Mouse (Mus musculus): Measurements from ENCODE around the gene Slc15a2. TPM values are rescaled to one million over a fixed set of nuclear protein-coding genes. Genes with fewer than 3 reads are reported as not detected.

Slc15a2 gene
- polyA plus RNA-seq, 1 experiment = 0.86 TPM

DNA sequence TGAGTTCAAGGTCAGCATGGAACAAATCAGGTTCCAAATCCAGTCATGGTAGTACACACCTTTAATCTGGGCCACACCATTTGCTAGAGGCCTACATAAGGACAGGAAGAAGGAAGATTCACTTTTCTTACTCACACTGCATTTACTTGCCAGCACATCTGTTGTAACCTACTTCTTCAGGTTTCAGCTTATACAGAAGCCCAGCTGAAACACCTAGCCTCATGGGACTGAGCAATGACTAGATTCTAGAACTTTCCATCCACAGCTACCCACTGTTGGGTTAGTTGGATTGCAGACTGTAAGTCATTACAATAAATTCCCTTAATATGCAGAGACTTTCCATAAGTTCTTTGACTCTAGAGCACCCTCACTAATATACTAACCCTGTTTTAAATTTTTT lies 52.2 kb downstream of the Slc15a2 start:
- Histone ChIP-seq H3K4me3 (ENCODE audit: insufficient read depth, low read length) (no peak overlapping the region), H3K27ac (ENCODE audit: insufficient read depth, low read length) (no peak overlapping the region), H3K4me1 (ENCODE audit: control insufficient read depth, insufficient read depth, low read length) (no peaks in the 10 kb centered on the region)
- TF ChIP-seq POLR2A (IDR thresholded peaks at IDR 0.05; ENCODE audit: low read depth, low read length) = no peak
- TF ChIP-seq CTCF (IDR thresholded peaks at IDR 0.05; ENCODE audit: borderline replicate concordance, insufficient read depth, low read length) = no peak

DNA sequence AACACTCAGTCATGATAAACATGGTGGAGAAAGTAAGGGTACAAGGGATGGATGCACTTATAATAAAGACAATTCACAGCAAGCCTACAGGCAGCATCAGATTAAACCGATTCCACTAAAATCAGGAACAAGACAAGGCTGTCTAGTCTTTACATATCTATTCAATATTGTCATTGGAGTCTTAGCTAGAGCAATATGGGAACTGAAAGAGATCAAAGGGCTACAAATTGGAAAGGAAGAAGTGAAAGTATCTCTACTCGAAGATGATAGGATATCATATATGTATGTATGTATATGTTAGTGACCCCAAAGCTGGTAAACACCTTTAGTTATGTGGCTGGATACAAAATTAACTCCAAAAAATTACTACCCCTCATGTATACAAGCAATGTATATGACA lies 55.8 kb downstream of the Slc15a2 start:
- Histone ChIP-seq H3K4me1 (ENCODE audit: control insufficient read depth, insufficient read depth, low read length) (no peaks in the 10 kb centered on the region), H3K4me3 (ENCODE audit: insufficient read depth, low read length) (no peak overlapping the region), H3K27ac (ENCODE audit: insufficient read depth, low read length) (no peak overlapping the region)
- no peak for TF ChIP-seq CTCF (IDR thresholded peaks at IDR 0.05; ENCODE audit: borderline replicate concordance, insufficient read depth, low read length)
- TF ChIP-seq POLR2A (IDR thresholded peaks at IDR 0.05; ENCODE audit: low read depth, low read length) = no peak

DNA sequence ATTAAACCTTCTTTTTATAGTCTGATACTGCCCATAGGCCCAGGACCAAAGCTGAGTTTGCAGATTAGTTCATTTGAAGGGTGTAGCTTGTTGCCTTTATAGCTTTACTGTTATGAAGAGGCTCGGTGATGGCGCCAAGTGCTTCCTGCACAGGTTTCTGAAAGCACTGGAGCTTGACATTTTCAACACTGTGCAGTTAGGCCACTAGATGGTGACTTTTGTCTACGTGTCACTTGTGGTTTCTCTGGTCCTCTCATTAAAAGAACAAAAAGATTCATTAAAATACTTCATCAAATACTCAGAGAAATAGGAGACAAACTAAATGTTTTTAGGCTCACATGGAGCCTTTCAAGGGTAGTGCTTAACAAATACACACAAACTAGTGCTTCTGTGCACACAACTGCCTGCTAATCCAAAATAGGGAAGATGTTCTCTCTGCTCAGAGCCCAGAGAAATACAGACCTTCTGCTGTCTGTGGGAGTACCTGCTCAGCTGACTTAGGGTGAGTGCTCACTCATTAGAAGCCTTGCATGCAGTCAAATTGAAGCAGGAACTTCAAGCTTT lies 60.8 kb downstream of the Slc15a2 start:
- Histone ChIP-seq H3K27ac (ENCODE audit: insufficient read depth, low read length) (no peak overlapping the region), H3K4me3 (ENCODE audit: insufficient read depth, low read length) (no peak overlapping the region), H3K4me1 (ENCODE audit: control insufficient read depth, insufficient read depth, low read length) (no peaks in the 10 kb centered on the region)
- TF ChIP-seq POLR2A (IDR thresholded peaks at IDR 0.05; ENCODE audit: low read depth, low read length) = no peak
- no peak for TF ChIP-seq CTCF (IDR thresholded peaks at IDR 0.05; ENCODE audit: borderline replicate concordance, insufficient read depth, low read length)

DNA sequence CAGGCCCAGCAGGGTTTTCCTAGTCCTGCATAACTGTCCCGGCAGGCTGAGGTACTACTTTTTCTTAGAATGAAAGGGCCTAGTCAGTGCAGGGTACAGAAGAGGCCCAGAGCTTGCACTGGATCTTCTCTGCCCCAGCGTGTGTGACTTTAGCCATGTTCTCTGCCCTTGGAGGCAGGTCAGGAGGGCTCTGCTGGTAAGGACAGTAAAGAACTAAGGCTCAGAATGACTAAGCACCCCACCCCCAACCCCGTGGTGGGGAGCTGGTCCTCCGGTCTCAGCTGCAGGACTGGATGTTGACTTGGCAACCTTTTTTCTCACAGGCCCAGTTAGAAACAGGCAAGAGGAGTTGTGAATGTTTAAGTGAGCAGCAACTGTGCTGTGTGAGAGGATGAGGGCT lies 62.0 kb downstream of the Slc15a2 start:
- TF ChIP-seq CTCF (IDR thresholded peaks at IDR 0.05; ENCODE audit: borderline replicate concordance, insufficient read depth, low read length) (no peak), POLR2A (IDR thresholded peaks at IDR 0.05; ENCODE audit: low read depth, low read length) (no peak)
- no peak overlapping the region for H3K27ac ChIP-seq (ENCODE audit: insufficient read depth, low read length)
- H3K4me3 ChIP-seq (ENCODE audit: insufficient read depth, low read length) = no peak overlapping the region
- no peaks in the 10 kb centered on the region for H3K4me1 ChIP-seq (ENCODE audit: control insufficient read depth, insufficient read depth, low read length)

DNA sequence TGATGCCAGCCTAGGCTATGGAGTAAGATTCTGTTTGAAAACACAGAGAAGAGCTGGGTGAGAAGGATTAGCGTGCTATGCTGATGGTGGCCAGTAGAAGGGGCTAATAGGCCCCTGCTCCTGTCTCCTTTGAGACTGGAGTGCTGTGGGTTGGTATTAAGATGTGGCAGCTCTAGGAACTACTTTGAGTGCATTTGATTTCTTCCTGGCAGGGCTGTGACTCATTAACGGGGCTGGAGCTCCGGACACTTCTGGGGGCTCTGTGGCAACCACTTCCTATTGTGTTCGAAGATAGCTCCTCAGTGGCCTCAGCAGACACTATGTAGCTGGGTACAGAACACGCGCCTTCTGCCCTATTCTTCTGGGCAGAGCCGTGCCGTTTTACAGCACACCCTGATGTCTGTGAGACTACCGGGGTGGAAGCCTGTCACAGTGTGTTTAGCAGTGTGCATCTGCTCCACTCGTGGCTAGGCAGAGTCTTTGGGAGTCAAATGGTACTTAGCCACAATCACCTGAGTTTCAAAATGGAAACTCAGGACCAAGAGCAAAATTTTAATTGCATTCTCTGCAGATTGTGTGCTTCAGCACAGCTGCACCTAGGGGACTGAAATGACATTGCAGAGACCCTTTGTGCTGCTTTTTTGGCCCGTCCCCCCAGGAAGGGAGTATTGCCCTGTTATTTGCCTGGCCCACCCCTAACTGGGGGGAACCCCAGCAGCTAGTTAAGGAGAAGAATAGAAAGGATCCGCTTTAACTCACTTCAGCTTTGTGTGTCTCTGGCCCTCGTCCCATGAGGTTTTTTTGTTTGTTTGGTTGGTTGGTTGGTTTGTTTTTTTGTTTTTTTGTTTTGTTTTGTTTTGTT lies 64.3 kb downstream of the Slc15a2 start:
- no peak overlapping the region for H3K4me3 ChIP-seq (ENCODE audit: insufficient read depth, low read length)
- no peaks in the 10 kb centered on the region for H3K4me1 ChIP-seq (ENCODE audit: control insufficient read depth, insufficient read depth, low read length)
- no peak for TF ChIP-seq POLR2A (IDR thresholded peaks at IDR 0.05; ENCODE audit: low read depth, low read length)
- TF ChIP-seq CTCF (IDR thresholded peaks at IDR 0.05; ENCODE audit: borderline replicate concordance, insufficient read depth, low read length) = no peak
- H3K27ac ChIP-seq (ENCODE audit: insufficient read depth, low read length) = no peak overlapping the region

DNA sequence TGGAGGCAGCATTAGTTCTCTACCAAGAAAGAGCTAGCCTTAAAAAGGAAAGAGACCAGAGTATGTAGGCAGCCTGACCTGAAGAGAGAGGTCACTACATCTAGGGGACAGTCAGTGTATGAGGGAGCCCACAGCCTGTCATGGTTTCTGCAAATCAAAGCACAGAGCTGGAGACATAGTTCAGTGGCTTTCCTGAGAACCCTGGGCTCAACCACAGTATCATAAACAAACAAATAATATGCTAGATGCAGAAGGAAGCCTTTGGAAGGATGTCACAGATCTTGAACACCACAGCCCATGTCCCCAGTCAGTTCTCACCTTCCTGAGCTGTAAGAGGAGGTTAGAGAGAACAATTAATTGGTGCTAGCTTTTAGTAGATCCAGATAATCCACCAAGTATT lies 66.1 kb downstream of the Slc15a2 start:
- H3K4me1 ChIP-seq (ENCODE audit: control insufficient read depth, insufficient read depth, low read length) = peaks cover 3% of the 10 kb centered on the region; the same call in 1 of the 2 replicates
- TF ChIP-seq CTCF (IDR thresholded peaks at IDR 0.05; ENCODE audit: borderline replicate concordance, insufficient read depth, low read length) = no peak
- TF ChIP-seq POLR2A (IDR thresholded peaks at IDR 0.05; ENCODE audit: low read depth, low read length) = no peak
- no peak overlapping the region for H3K4me3 ChIP-seq (ENCODE audit: insufficient read depth, low read length)
- H3K27ac ChIP-seq (ENCODE audit: insufficient read depth, low read length) = no peak overlapping the region

DNA sequence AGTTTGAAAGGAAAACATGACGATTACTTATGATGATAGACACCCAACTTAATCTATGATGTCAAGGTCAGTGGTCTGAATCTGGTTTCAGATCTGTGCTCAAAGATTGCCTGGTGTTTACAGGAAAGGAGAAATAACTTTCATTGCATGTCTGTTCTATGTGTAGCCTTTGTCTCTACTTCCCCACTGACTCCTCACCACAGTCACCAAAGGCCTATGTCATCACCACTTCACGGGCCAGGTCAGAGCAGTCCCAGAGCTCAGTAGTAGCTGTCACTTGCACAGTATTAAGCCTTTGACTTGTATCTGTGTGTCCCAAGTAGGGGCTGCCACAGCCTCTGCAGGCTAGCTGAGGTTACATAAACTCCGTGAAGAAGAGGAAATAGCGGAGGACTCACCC lies 67.3 kb downstream of the Slc15a2 start:
- no peak overlapping the region for H3K27ac ChIP-seq (ENCODE audit: insufficient read depth, low read length)
- H3K4me1 ChIP-seq (ENCODE audit: control insufficient read depth, insufficient read depth, low read length) = peaks cover 3% of the 10 kb centered on the region; the same call in 1 of the 2 replicates
- TF ChIP-seq CTCF (IDR thresholded peaks at IDR 0.05; ENCODE audit: borderline replicate concordance, insufficient read depth, low read length) (no peak), POLR2A (IDR thresholded peaks at IDR 0.05; ENCODE audit: low read depth, low read length) (no peak)
- H3K4me3 ChIP-seq (ENCODE audit: insufficient read depth, low read length) = no peak overlapping the region

DNA sequence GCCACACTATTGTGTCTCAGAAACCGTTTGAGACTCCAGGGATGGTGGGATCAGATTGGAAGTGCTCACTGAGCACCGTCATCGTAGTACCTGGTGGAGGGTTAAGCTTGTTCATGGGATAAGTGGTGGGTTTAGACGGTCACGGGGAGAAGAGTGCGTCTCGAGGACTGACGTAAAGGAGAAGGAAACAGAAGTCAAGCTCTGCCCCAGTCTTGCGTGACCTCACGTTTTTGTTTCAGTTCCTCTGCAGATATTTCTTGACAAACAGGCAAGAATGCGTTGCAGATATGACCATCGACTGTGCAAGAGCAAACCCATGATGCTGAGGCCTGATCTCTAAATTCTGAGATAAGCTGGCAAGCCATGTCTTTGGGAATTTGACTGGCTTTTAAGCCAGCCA lies 73.0 kb downstream of the Slc15a2 start:
- TF ChIP-seq POLR2A (IDR thresholded peaks at IDR 0.05; ENCODE audit: low read depth, low read length) (no peak), CTCF (IDR thresholded peaks at IDR 0.05; ENCODE audit: borderline replicate concordance, insufficient read depth, low read length) (no peak)
- no peak overlapping the region for H3K4me3 ChIP-seq (ENCODE audit: insufficient read depth, low read length)
- no peak overlapping the region for H3K27ac ChIP-seq (ENCODE audit: insufficient read depth, low read length)
- H3K4me1 ChIP-seq (ENCODE audit: control insufficient read depth, insufficient read depth, low read length) = peaks cover 3% of the 10 kb centered on the region; the same call in 1 of the 2 replicates

DNA sequence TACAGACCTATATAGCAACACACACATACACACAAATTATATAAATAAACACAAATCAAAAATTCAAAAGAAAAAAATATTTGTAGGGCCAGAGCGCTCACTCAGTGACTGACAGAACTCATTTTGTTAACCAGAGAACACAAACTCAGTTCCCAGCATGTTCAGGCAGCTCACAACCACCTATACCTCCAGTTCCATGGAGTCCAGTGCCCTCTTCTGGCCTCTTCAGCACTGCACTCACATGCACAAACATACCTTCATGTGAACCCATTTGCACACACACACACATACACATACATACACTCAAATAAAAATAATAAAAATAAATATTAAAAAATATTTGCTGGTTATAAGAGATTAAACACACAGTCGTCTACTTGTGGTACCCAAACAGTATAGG lies 74.0 kb downstream of the Slc15a2 start:
- Histone ChIP-seq H3K4me1 (ENCODE audit: control insufficient read depth, insufficient read depth, low read length) (peaks cover 3% of the 10 kb centered on the region; the same call in 1 of the 2 replicates), H3K4me3 (ENCODE audit: insufficient read depth, low read length) (no peak overlapping the region), H3K27ac (ENCODE audit: insufficient read depth, low read length) (no peak overlapping the region)
- no peak for TF ChIP-seq POLR2A (IDR thresholded peaks at IDR 0.05; ENCODE audit: low read depth, low read length)
- 0 out of 2 replicates have a peak, but pooled peaks have one; percentile 8 for TF ChIP-seq CTCF (IDR thresholded peaks at IDR 0.05; ENCODE audit: borderline replicate concordance, insufficient read depth, low read length)

DNA sequence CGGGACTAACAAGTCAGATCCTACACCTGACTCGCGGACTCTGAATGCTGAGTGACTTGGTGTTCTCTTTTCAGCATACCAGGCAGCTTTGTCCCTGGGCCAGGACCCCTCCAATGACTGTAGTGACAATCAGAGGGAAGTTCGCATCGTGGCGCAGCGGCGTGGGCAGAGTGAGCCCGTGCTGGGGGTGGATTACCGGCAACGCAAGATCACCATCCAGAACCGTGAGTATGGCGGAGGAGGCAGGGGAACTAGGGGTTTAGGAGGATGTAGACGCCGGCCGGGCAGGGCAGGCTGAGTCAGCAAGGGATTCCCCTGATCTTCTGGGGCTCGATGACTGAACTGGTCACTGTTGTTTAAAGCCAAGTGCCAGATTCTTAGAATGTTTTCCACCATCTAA lies 75.4 kb downstream of the Slc15a2 start:
- Histone ChIP-seq H3K4me1 (ENCODE audit: control insufficient read depth, insufficient read depth, low read length) (peaks cover 2% of the 10 kb centered on the region; the same call in 1 of the 2 replicates), H3K27ac (ENCODE audit: insufficient read depth, low read length) (no peak overlapping the region), H3K4me3 (ENCODE audit: insufficient read depth, low read length) (no peak overlapping the region)
- TF ChIP-seq POLR2A (IDR thresholded peaks at IDR 0.05; ENCODE audit: low read depth, low read length) (no peak), CTCF (IDR thresholded peaks at IDR 0.05; ENCODE audit: borderline replicate concordance, insufficient read depth, low read length) (no peak)

Measured in embryonic fibroblast, embryonic 13.5 days (primary cell).